Mouse (Mus musculus) gastrocnemius, postnatal 36 days (tissue): ENCODE measurements around the gene Ccdc85c. TPM values are rescaled to one million over a fixed set of nuclear protein-coding genes. Genes with fewer than 3 reads are reported as not detected.

ENCODE experiments used
- DNase-seq, 2 experiments: peaks; one replicate each; pipeline ENCODE4 v3.0.0; 2022
- intact Hi-C: fragments of 180-260 bp; cut with DNase I; formaldehyde crosslinking; loops from one replicate; pipeline ENCODE4 v1.15.1; 2025
- total RNA-seq, 2 experiments: library from RNA; stranded (reverse); gene quantifications; 2 replicates each; pipeline ENCODE4 v1.2.3; 2021

Gene Ccdc85c
- total RNA-seq, 2 experiments from 2014 or later = 24.0 to 26.5 TPM

DNA sequence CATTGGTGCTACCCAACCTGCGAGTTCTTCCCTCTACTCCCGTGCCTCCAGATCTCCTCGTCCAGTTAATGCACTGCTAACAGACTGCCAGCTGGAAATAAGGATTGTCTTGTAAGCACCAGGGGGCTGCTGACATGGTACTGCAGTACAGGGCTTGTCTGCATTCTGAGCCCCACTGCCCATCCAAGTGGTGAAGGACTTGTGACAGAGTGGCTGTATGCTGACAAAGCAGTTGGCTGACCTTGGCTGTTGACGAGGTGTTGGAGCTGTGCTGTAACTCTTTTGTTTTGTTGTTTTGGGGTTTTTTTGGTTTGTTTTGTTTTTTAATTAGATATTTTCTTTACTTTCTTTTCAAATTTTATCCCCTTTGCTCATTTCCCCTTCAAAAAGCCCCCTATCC is 76.8 kb downstream of the Ccdc85c start:
- intact Hi-C loops = no loop called here
- DNase-seq = no peak

DNA sequence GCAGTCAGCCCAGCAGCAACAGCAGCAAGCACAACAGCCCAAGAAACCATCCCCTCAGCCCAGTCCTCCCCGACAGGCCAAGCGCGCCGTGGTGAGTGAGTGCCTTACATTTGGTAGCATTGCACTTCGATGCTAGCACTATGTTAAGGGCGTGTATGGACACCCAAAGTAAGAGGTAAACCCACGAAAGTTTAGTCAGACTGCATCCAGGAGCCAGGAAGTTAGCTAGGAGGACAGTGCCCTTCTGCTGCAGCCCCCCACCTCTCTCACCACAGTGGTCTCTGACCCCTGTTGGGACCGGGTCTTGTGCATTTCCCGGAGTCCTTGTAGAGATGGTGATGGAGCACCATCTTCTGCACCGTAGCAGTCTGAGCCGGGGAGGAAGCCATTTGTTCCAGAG is 79.5 kb downstream of the Ccdc85c start:
- intact Hi-C loops = no loop called here
- DNase-seq = no peak

DNA sequence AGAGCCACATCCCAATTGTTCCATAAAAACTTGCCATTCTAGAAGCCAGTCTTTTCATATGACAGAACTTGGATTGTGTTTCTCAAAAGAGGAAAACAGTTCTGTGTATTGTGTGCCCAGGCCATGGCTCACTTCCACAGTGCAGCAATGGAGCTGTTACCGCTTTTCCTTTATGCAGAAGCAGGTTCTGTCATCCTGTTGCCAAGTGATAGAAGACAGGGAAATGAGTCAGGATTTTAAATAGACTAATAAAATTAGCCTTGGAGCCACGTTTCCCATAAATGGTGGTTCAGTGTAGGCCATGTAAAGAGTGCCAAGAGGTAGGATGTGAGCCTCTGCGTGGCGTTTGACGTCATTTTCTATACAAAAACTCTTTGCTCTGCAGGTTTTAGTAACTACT is 81.3 kb downstream of the Ccdc85c start:
- no peak for DNase-seq
- intact Hi-C loops = no loop called here

DNA sequence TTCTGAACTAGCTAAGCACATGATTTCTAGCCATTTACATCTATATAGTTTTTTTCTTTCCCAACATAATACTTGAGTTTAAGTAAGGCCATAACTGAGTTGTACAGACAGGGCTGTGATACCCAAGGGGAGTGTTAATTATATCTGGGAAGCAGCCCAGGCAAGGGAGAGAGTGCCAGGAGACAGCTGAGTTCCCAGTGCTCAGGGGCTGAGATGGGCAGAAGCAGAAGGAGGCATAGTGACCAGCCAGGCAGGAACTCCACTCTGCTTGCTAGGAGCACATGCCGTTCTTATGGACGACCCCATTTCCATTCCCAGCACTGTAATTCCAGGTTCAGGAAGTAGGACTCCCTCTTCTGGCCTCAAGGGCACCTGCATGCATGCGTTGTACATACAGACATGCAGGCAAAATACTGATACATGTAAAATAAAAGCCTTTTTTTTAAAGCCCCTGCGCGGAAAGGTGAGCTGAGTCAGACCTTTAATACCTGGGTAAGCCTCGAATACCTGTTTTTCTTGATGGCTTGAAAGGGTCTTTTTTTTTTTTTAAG is 87.6 kb downstream of the Ccdc85c start:
- intact Hi-C loops = no loop called here
- peak in 1 of 2 experiments; percentile 60 for DNase-seq

DNA sequence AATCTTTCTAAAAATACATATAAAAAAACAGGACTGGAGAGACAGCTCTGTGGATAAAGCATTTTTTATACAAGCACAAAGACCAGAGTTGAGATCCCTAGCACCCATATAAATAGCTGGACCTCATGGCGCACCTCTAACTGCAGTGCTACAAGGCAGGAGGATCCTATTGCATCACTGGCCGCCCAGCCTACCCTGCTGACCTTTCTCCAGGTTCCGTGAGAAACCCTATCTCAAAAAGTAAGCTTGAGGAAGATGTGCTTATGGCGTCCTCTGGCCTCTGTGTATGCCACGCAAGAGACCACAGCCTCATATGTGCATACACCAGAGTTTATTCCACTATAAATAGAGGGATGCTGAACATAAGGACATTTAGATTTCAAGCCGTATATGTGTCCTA is 93.5 kb downstream of the Ccdc85c start:
- no peak for DNase-seq
- intact Hi-C loops = no loop called here

DNA sequence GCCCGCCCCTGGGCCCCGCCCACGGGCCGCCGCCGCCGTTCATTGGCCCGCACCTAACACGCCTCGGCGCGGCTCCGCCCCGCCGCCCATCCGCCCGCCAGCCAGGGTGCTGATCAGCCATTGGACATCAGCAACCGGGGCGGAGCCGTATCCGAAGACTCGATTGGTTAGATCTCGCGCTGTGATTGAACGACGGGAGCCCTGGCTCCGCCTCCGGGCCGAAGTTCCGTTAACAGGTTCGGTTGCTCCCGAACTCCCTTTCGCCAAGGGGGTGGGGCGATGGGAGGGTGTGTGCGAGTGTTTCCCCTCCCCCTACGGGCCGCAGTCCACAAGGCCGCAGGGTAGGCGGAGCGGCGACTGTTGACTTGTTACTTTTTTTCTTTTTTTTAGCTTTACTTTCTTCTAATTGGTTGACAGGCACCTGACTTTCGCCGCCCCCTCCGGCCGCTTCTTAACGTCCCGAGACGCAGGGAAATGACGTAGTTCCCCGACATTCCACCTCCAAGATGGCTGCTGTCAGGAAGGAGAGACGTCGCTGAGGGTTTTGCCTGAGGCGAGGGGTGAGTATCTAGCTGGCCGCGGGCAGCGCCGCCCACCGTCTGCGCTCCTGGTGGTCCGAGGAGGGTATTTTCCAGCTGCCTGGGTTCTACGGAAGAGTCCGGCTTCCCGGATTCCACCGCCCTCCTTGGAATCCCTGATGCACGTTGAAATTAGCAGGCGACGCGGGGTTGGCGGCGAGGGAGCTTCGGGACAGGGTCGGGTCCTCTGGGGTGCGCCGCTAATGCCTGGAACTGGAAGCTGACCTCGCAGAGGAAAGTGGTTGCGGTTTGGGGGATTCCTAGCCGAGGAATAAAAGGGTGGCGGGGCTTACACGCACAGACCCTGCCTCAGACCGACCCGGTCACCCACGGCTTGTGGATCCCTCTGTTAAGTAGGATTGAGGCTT is 95.6 kb downstream of the Ccdc85c start, which contains the start of gene Ccnk:
Gene Ccnk (plus strand): TSS at position 259 of the 946 bp plus-strand sequence.
- peak; percentile 98 to 99 for DNase-seq
- intact Hi-C loops = no loop called here

DNA sequence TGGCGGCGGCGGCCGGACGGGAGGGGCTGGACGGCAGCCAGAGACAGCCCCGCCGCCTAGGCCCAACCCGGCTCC is 96.1 kb downstream of the Ccdc85c start, which contains the start of gene Setd3:
Gene Setd3 (minus strand): TSS at position 69 of the 75 bp plus-strand sequence.
- intact Hi-C loops = no loop called here
- DNase-seq = no peak

DNA sequence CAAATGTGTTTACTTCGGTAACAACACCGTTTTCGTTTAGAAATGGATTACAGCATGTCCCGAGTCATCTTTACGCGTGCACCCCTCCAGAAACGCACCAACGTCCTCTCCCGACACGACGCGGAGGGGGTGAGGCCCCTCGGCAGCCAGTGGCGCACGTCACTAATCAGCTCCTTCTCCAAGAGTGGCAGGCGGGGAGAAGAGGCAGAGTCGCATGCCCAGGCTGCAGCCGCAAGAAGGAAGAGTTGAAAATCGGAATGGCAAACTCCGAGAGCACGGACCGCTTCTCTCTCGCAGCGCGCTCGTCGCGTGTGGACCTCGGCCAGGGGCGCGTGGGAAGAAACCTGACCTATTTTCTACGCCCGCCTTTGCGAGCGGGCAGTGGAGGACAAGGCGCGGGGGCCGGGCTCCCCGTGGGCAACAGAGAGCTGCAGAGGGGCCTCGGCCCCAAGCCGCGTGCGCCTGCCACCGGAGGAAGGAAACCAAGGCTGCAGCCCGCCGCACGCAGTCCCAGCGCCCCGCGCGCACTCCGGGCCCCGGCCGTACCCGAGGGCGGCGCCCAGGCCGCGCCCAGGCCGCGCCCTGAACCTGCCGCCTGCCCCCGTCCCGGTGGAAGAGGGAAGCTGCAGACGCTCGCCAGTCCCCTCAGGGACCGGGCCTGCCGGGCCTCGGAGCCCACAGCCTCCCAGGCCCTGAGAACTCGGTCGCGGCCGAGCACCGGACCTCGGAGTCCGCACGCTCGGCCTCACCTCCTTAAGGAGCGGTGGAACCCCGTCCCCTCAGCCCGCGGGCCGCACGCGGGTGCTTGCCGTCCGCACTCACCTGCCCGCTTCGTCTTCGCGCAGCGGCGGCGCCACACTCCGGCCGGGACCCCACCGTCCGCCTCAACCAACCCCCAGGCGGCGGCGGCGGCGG is 96.6 kb downstream of the Ccdc85c start:
- intact Hi-C loops = no loop called here
- peak; percentile 17 to 50 for DNase-seq

DNA sequence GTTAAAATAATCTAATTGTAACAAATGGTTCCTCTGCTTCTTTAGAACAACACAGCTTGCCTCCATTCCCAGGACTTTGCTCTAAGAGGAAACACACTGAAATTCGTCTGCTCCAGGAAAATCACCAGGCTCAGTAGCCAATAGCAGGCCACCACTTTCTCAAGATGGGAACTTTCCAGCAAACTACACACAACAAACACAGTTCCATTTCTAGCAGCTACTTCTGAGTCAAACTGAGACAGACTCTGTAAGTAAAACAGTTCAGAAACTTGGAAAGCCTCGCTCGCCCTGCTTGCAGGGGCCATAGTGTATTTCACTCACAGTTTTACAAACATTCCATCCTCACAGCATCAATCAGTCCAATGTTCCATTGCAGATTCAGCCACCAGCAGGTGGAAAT is 98.9 kb downstream of the Ccdc85c start:
- DNase-seq = no peak
- intact Hi-C loops = no loop called here

DNA sequence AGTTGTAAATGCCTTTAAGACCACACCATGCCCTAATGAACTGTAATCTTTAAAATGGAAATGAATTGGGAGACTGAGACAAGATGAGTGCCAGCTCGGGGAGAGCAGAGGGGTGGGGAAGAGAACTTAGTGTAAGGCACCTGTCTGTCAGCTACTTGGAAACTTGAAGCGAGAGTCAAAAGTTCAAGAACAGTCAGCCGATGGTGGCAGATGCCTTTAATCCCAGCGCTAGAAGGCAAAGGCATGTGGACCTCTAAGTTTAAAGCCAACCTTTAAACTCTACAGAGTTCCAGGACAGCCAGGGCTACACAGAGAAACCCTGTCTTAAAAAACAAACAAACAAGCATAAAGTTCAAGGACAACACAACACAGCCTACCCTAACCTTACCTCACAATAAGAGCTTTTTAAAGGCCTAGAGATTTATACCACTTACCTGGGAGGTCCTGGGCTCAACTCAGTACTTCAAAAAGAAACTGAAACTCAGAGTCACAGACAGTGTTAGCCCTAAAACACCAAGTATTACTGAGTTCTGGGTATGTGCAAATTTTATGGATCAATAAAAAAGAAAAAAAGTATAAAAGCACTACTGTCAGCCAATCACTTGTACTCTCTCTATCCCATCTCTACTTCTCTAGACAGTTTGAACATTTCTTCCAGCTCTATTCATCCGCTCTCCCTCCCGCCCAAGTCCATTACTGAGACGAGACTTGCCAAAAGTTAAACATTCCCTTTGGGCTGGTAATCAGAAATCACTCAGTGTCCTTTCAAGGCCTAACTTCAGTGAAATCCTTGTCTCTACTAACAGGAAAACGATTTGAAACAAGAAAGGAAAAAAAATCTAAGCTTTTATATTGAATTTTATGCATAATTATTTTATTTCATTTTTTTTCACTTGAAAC is 100.4 kb downstream of the Ccdc85c start:
- intact Hi-C loops = no loop called here
- DNase-seq = no peak

DNA sequence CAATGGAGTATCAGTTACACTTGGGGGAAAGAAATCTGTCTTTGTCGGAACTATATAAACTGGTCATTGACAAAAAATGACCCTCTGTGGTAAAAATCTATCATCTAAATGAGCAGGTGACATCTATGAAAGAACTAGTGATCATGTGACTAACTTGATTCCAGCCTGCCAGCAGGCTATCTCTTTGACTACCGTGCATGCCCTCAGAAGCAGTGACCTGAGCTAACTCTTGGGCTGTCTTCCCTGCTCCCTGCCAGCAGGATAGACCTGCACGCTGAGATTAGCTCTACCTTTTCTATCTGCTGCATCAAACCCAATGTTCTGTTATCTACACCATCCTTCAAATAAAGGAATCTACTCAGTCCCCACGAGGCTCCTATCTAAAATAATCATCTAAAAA is 102.6 kb downstream of the Ccdc85c start:
- intact Hi-C loops = no loop called here
- DNase-seq = no peak

DNA sequence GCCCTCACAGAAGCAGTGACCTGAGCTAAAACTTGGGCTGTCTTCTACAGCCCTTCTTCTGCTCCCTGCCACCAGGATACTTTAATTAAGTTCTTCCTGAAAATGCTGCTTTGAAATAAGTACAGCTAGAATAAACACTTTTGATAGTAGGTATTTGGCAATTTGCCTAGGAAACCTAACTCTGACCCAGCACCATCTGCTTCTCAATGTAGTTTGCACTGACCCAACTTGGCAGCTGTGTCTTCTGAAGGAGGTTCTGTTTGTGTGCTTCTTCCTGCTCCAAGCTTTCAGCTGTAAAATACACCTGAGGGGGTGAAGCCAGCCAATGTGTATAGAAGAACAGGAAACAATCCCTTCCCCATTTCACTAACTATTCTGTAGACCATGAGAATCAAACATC is 103.9 kb downstream of the Ccdc85c start:
- intact Hi-C loops = no loop called here

DNA sequence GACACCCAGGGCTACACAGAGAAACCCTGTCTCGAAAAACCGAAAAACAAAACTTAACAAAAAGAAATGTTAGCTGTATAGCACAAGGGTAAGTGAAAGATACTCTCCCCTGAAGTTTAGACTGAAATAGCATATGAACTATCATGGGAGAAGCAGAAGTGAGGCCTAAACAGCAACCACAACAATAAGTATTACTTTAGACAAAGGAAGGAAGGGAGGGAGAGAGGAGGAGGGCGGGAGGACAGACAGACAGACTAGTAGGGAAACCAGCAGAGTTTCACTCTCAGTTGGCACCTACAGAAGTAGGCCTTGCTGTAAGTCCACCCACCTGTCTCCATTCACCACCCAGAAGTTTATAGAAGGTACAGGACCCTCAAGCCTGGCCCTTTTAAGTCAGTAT is 104.8 kb downstream of the Ccdc85c start:
- DNase-seq = no peak
- intact Hi-C loops = no loop called here

More for the DNA sequence above, 103.9 kb downstream of the Ccdc85c start:
- DNase-seq = no peak

DNA sequence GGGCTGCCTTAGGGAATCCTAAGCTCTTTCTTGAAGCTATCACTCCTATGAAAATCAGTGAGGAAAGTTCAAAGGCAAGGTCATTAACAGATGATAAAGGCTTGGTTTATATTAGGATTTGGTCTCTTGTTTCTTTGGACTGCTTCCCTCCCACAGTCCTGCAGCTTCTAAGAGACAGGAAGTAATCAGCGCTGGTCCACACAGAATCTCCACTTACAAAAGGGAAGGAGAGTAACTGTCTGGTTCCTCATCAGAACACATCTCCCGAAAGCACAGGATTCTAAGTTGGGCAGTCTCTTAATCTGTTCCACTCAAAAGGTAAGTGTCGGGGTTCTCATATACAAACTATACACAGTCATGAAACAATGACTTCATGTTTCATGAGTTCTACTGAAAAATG is 106.3 kb downstream of the Ccdc85c start:
- DNase-seq = no peak
- intact Hi-C loops = no loop called here

DNA sequence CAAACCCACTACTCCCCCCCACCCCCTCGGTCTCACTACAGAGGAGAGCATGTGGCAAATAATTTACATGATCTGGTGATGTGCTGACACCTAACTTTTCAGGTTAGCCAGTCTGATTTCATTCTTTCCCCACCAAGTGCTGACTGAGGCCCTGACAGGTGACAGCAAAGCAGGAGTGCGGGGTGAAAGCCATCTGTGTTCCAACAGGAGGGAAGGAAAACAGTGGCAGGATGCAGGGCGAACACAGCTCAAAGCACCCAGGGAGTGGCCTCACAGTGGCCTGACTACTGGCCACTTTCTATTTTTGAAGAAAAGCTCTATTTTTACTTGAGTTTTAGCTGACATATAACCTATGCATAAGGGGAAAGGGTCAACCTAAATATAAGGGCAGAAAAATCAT is 111.5 kb downstream of the Ccdc85c start:
- intact Hi-C loops = loop anchor here (5.0 kb wide), 1 partner anchor 121 kb away; no protein-coding TSS in a partner anchor

DNA sequence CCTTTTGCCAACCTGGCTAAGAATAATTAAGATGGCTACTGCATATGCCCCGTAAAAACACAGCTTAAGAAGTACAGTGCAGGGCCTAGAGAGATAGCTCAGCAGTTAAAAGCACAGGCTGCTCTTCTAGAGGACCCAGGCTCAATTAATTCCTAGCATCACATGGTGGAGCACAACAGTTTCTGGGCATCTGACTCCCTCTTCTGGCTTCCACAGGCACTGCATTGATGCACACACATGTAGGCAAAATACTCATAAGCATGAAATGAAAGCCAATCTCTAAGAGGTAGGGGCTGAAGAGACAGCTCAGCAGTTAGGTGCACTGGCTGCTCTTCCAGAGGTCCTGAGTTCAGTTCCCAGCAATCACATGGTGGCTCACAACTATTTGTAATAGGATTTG is 113.2 kb downstream of the Ccdc85c start:
- DNase-seq = no peak

More for the DNA sequence above, 111.5 kb downstream of the Ccdc85c start:
- no peak for DNase-seq

DNA sequence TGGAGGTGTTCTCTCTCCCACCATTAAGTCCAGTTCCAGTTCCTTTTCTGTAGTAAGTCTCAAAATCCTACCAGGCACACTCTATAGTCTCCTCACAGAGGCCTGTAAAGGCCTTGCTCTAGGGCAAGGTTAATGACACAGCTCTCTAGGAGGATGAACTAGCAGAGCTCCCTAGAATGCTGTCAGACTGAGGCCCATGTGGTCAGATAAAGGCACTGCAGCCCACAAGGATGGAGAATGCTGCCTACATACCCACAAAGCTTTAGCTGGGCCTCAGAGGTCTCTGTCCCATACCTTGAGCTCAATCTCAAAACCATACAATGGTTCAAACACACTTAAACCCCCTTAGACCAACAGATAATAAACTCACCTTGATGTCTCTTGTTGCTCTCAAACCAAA is 115.4 kb downstream of the Ccdc85c start:
- DNase-seq = no peak
- intact Hi-C loops = loop anchor here (5.0 kb wide), 1 partner anchor 118 kb away; no protein-coding TSS in a partner anchor

More for the DNA sequence above, 113.2 kb downstream of the Ccdc85c start:
- intact Hi-C loops = loop anchor here (5.0 kb wide), 1 partner anchor 120 kb away; no protein-coding TSS in a partner anchor
